Mouse (Mus musculus) Muller cell, postnatal 12 days (primary cell): ENCODE results near the gene 2510039O18Rik.
A peak's percentile ranks its signal among the peaks of the same experiment; 100 is the strongest.

Experiments
- DNase-seq: peaks from one replicate; pipeline ENCODE4 v3.0.0-alpha.2; 2015; ENCODE audit errors: inconsistent ontology term

The 2510039O18Rik gene

DNA sequence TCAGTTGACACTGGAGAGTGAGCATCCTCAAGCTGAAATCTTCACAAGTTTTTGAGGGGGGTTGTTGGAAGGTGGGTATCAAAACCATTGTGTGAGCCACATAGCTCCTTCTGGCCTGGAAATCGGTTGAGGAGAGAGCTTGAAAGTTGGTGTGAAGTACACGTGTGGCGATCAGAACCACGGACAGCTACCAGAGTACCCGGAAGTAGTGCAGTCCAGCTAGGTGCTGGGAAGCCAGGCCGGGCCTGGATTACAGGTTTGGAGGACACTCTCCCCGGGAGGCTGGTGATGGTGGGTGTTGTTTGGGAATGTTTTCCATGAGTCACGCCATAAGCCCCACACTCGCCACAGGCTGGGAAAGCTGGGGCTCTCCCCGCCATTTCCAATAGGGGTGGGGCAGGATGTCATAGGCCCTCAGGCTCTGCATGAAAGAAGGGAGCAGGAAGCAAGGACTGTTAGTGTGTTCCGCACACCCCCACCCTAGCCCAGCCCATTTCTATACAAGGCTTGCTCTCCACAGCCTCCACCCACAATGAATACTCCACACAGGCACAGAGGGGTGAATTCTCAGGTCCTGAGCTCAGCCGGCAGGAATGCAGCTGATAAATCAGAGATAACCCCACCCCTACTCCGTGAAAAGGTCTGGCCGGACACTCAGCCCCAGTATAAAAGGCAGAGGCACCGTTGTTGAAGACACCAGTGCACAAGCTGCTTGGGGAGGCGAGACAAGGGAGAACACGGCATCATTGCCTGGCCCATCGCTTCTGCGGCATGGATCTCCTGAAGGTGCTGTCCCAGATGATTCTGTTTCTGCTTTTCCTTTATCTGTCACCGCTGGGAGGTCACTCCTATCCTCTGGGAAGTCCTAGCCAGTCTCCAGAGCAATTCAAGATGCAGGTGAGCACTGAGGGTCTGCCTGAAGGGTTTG lies 44.8 kb downstream of the 2510039O18Rik start, which contains the start of gene Nppb:
Gene Nppb (plus strand): TSS at position 584 of the 928 bp plus-strand sequence.
- DNase-seq, result peak; percentile 42

DNA sequence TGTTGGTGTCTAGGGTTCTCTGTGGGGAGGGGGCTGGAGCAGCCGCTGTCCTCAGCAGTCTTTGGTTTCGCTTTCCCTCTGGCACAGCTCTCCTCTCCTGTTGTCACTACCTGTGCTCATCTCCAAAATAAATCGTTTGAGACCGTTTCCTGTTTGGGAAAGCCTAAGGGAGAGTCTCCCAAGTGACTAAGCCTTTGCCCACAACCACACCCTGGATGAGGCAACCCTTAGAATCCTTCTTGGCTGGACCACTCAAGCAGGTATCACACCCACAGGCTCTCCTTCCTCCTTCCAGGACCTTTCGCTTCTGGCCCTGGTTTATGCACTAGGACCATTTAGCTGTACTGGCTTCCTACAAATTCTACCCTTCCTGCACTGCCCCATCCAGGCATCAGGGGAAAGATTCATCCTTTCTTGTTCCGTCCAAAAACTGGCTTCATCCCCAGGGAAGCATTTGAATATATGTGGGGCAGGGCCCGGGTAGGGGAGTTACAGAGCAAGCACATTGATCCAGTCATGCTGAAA lies 52.9 kb downstream of the 2510039O18Rik start:
- DNase-seq, result no peak

DNA sequence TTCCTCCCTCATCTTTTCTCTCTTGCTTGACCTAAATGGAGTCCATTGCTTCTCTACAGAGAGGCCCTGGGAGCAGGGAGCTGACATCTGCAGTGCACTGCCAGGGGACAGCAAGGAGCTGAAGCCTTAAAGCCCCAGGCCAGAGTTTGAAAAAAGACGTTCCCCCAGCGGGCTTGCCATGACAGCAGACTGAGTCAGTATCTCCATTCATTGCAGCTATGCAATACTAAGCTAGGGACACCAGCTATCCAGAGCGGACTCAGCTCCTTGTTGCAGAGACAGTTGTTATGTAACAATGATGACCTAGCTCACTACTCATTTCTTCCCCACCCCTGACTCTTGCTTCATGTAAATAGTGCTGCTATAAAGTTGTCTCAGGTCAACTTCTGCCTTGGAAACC lies 54.6 kb downstream of the 2510039O18Rik start:
- no peak for DNase-seq
